Mouse (Mus musculus) intestine, embryonic 14.5 days (tissue): Measurements from ENCODE around the gene Nrp1. TPM values are rescaled to one million over a fixed set of nuclear protein-coding genes. Genes with fewer than 3 reads are reported as not detected.
A peak's percentile ranks its signal among the peaks of the same experiment; 100 is the strongest.

ENCODE experiments used
- ATAC-seq: fragments of 200-750 bp; cut with Nextera tagmentation; replicated peaks from 2 replicates; pipeline ENCODE4 v1.8.0; 2017; ENCODE audit warnings: low read depth, moderate number of reproducible peaks, moderate TSS enrichment, moderate library complexity; ENCODE audit not compliant: low FRiP score, low TSS enrichment
- DNase-seq: peaks from one replicate; pipeline ENCODE4 v3.0.0-alpha.2; 2018; ENCODE audit warnings: low spot score
- H3K27ac ChIP-seq: fragments of 300-500 bp; sonication (generic); 2 replicates; pipeline ENCODE4 v1.5.1; 2014; ENCODE audit warnings: low read depth, mild to moderate bottlenecking, control low read depth
- H3K27me3 ChIP-seq: fragments of 300-500 bp; sonication (generic); replicated peaks from 2 replicates; pipeline ENCODE4 v1.6.1; 2014; ENCODE audit warnings: low read length, control low read depth; ENCODE audit not compliant: control insufficient read depth, insufficient read depth
- H3K36me3 ChIP-seq: fragments of 300-500 bp; sonication (generic); 2 replicates; pipeline ENCODE4 v1.6.1; 2014; ENCODE audit warnings: low read length, control low read depth; ENCODE audit not compliant: control insufficient read depth, insufficient read depth
- H3K4me1 ChIP-seq: fragments of 300-500 bp; sonication (generic); replicated peaks from 2 replicates; pipeline ENCODE4 v1.6.1; 2014; ENCODE audit warnings: low read length, control low read depth, mixed read lengths; ENCODE audit not compliant: control insufficient read depth, insufficient read depth
- H3K4me2 ChIP-seq: fragments of 300-500 bp; sonication (generic); 2 replicates; pipeline ENCODE4 v1.6.1; 2014; ENCODE audit warnings: low read length
- H3K4me3 ChIP-seq: fragments of 300-500 bp; sonication (generic); 2 replicates; pipeline ENCODE4 v1.5.1; 2014; ENCODE audit warnings: low read depth, low read length, control low read depth, mixed read lengths
- H3K9ac ChIP-seq: fragments of 300-500 bp; sonication (generic); 2 replicates; pipeline ENCODE4 v1.6.1; 2014; ENCODE audit warnings: mild to moderate bottlenecking, low read length
- H3K9me3 ChIP-seq: fragments of 300-500 bp; sonication (generic); 2 replicates; pipeline ENCODE4 v1.6.1; 2016; ENCODE audit warnings: low read length, control low read depth; ENCODE audit not compliant: control insufficient read depth
- WGBS: fragments of 180-500 bp; shearing (Covaris S2); extraction: QIAGEN DNeasy Blood & Tissue Kit; methylation state at CpG from one replicate; pipeline ENCODE4 v1.1.7; 2014; 5-methylcytosine and 5-hydroxymethylcytosine counted together
- polyA plus RNA-seq: library from polyadenylated mRNA; unstranded; fragments of >200 nt; fragmentation: Nextera tagmentation; extraction: Ambion mirVana; gene quantifications from 2 replicates; pipeline ENCODE4 v1.2.1, GENCODE M21; 2014

Nrp1 gene
- polyA plus RNA-seq, 1 experiment from 2014 or later = 66.0 TPM

DNA sequence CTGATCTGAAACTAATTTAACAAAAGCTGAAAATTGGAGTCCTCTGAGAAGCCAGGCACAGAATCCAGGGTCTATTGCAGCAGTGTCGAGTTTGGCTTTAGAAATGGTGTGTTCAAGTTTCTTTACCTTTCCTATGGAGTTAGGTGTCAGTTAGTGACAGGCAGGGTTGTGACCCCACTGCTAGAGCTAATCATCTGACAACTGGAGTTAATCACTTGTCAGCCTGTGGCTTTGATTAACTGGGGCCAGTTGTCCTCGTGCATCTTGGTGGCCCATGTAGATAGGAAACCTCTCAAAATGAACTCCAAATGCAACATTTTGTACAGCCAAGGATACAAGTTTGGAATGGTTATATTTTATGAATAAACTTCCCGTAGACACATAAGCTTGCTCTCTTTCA lies 39.0 kb downstream of the Nrp1 start:
- Histone ChIP-seq H3K27me3 (no peaks in the 10 kb centered on the region), H3K4me2 (no peak overlapping the region), H3K4me1 (peaks cover 8% of the 10 kb centered on the region; the same call in 1 of the 2 replicates), H3K9me3 (no peaks in the 10 kb centered on the region), H3K36me3 (no peaks in the 10 kb centered on the region), H3K4me3 (no peak overlapping the region), H3K9ac (no peak overlapping the region), H3K27ac (no peak overlapping the region)
- DNase-seq (no peak), ATAC-seq (no peak)
- WGBS = 45% methylated on average over 3 of the region's 3 CpGs

DNA sequence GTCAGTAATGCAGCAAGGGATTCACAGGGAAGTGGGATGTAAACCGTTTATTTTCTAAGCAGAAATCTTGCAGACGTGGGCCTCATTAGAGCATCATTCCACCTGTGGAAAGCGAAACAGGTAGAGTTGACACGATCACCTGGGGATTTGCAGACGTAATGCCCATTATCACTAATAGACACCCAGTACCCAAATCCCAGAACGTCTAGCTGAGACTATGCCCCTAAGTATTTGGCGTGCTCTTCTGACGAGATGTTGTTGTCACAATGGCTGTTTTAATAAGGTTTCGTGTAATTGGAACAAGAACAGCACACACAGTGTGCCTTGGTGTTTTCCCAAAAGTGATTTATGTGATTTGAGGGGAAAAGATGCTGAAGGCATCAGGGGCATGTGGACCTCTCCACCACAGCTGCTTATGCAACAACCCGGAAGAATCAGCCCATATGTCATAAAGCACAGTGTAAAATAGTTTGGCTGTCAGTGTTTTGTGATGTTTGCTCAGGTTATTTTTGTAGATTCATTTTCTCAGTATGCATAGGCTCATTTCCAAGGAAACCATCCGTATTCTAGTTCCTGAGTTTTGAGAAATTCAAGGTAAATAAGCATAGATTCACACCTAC lies 40.2 kb downstream of the Nrp1 start:
- ATAC-seq = no peak
- no peaks in the 10 kb centered on the region for H3K9me3 ChIP-seq
- DNase-seq = no peak

DNA sequence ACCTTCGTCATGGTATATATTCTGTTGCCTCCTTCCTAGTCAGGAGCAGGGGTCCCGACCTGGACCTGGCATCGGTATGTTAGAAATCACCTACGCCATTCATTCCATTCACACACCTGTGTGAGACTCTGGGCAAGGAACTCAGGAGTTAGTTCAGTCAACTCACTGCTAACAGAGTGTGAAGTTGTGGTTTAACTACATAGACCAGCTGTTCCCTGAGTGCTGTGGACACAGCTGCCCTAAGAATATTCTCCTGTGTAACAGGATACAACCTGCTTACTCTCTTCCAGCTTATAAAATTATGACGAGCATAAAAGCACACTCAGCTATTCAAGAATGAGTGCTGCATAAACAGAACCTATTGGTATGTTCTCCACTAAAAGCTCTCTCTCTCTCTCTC lies 41.9 kb downstream of the Nrp1 start:
- Histone ChIP-seq H3K4me3 (no peak overlapping the region), H3K4me2 (no peak overlapping the region), H3K36me3 (no peaks in the 10 kb centered on the region), H3K4me1 (peaks cover 8% of the 10 kb centered on the region; the same call in 1 of the 2 replicates), H3K9me3 (no peaks in the 10 kb centered on the region), H3K27me3 (no peaks in the 10 kb centered on the region), H3K9ac (no peak overlapping the region), H3K27ac (no peak overlapping the region)
- DNase-seq (no peak), ATAC-seq (no peak)
- WGBS = 70% methylated on average over 5 of the region's 5 CpGs

More for the DNA sequence above, 40.2 kb downstream of the Nrp1 start:
- WGBS = 83% methylated on average over 11 of the region's 11 CpGs
- no peak overlapping the region for H3K9ac ChIP-seq
- no peak overlapping the region for H3K27ac ChIP-seq
- H3K4me1 ChIP-seq = peaks cover 8% of the 10 kb centered on the region; the same call in 1 of the 2 replicates
- no peaks in the 10 kb centered on the region for H3K27me3 ChIP-seq
- H3K36me3 ChIP-seq = no peaks in the 10 kb centered on the region
- H3K4me3 ChIP-seq = no peak overlapping the region
- no peak overlapping the region for H3K4me2 ChIP-seq

DNA sequence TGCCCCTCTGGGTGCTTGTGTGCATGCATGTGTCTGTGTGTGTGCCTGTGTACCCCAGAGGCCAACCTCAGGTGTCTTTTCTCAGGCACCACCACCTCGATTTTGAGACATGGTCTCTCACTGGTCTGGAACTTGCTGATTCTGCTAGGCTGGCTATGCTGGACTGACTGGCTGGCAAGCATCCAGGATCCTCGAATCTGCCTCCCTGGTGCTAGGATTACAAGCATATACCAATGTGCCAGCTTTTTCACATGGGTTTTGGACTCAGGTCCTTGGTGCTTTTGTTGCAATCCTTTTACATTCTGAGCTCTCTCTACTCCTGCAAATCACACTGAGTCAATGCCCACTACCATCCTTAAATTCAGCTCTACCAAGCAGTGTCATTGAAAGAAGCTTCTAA lies 46.5 kb downstream of the Nrp1 start:
- Histone ChIP-seq H3K27me3 (no peaks in the 10 kb centered on the region), H3K36me3 (no peaks in the 10 kb centered on the region), H3K4me3 (no peak overlapping the region), H3K27ac (no peak overlapping the region), H3K4me1 (no peaks in the 10 kb centered on the region), H3K4me2 (no peak overlapping the region), H3K9me3 (no peaks in the 10 kb centered on the region), H3K9ac (no peak overlapping the region)
- peak; percentile 32 for DNase-seq
- 80% methylated on average over 2 of the region's 2 CpGs for WGBS
- ATAC-seq = no peak

DNA sequence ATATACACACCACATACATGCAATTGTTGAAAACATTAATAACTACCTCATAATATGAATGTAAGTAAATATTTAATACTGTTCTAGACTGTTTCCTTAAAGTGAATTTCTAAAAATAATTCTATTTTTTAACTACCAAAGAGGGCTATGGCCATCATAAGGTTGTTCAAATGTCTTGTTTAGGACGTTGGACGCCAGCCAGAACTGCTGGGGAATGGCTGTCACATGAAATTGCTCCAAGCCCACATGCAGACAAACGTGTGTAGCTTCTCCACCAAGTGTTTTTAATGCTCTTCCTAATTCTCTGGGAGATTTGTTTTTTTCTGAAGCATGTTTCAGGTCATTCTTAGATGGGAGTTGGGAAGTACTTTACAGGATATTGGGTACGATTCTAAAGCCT lies 55.0 kb downstream of the Nrp1 start:
- Histone ChIP-seq H3K9ac (no peak overlapping the region), H3K4me3 (no peak overlapping the region), H3K4me2 (no peak overlapping the region), H3K36me3 (no peaks in the 10 kb centered on the region), H3K4me1 (peaks cover 28% of the 10 kb centered on the region), H3K9me3 (no peaks in the 10 kb centered on the region), H3K27ac (no peak overlapping the region), H3K27me3 (no peaks in the 10 kb centered on the region)
- whole genome bisulfite sequencing = 60% methylated on average over 4 of the region's 4 CpGs
- DNase-seq = peak; percentile 29
- no peak for ATAC-seq

- DNase-seq = peak; percentile 41
- Histone ChIP-seq H3K27me3 (no peaks in the 10 kb centered on the region), H3K36me3 (no peaks in the 10 kb centered on the region), H3K4me1 (peaks cover 31% of the 10 kb centered on the region), H3K4me3 (no peak overlapping the region), H3K9ac (no peak overlapping the region), H3K9me3 (no peaks in the 10 kb centered on the region), H3K4me2 (no peak overlapping the region), H3K27ac (no peak overlapping the region)
- no peak for ATAC-seq
- 30% methylated on average over 4 of the region's 4 CpGs for WGBS
Measured at GRCm38 (mm10) chr8:128415730-128416684, 57.6 kb downstream of the Nrp1 start.

DNA sequence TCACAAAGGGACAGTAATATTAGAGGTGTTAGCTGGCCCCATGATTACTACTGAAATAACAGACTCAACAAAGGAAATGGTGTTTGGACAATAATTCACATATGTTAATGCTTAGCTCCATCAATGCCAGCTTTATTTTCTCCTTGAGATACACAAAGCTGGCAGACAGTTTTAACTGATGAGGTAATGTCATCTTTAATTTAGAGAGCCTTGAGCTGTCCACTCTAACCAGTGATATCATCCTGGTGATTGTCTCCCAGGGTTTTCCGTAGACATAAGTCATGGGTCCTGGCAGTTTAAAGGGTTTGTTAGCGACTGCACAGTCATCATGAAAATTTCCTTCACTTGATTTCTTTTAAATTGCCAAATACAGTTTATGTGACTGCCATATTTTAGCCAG lies 58.5 kb downstream of the Nrp1 start:
- Histone ChIP-seq H3K9ac (no peak overlapping the region), H3K27me3 (no peaks in the 10 kb centered on the region), H3K4me3 (no peak overlapping the region), H3K4me2 (no peak overlapping the region), H3K27ac (no peak overlapping the region), H3K36me3 (no peaks in the 10 kb centered on the region), H3K9me3 (no peaks in the 10 kb centered on the region), H3K4me1 (peaks cover 31% of the 10 kb centered on the region)
- WGBS = 21% methylated on average over 2 of the region's 2 CpGs
- ATAC-seq = no peak
- DNase-seq = no peak

DNA sequence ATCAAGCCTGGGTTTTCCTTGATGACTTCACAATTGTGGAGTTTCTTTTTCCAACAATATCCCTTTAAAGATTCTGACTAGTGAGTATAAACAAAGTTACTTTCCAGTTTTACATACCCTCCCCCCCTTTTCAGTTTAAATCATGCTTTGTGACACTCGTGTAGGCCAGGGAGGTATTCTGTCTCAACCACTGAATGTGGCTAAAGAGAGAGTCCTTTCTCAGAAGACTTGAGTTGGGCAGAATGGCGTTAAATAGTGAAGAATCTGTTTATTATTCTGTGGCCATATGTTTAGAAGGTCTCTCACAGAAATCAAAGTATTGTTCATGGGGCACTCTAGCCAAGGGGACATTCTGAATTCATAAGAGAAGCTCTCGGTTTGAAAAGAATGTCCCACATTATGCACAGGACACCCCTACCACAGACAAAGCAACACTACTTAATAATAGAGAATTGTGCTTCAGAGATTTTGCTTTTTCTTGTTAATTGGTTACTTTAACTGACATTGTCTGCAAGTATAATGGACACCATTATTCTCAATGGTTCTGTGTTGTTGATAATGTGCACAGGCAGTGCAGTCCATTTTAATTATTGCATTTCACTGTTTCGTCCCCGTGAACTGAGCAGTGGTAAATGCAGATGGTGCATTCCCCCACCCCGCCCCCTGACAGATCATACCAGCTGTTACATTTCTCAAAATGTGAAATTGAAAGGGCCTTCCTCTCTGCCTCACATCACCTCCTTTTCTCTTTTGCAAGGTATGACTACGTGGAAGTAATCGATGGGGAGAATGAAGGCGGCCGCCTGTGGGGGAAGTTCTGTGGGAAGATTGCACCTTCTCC lies 59.8 kb downstream of the Nrp1 start:
- Histone ChIP-seq H3K9ac (no peak overlapping the region), H3K4me2 (no peak overlapping the region), H3K4me3 (no peak overlapping the region), H3K27me3 (no peaks in the 10 kb centered on the region), H3K9me3 (no peaks in the 10 kb centered on the region), H3K27ac (no peak overlapping the region), H3K36me3 (no peaks in the 10 kb centered on the region), H3K4me1 (peaks cover 31% of the 10 kb centered on the region)
- DNase-seq (no peak), ATAC-seq (no peak)
- WGBS = 72% methylated on average over 10 of the region's 10 CpGs
